Mouse (Mus musculus) adrenal gland, adult 8-10 months (tissue): Measurements from ENCODE around the gene Hoxa11. TPM values are rescaled to one million over a fixed set of nuclear protein-coding genes. Genes with fewer than 3 reads are reported as not detected.

Source experiments
- DNase-seq: peaks from one replicate; pipeline ENCODE4 v3.0.0; 2022
- total RNA-seq, 4 experiments: library from RNA; stranded (reverse); gene quantifications; 2 replicates each; pipeline ENCODE4 v1.2.4; 2022

Hoxa11 gene
- total RNA-seq, 4 experiments from 2014 or later: not detected

GRCm38 (mm10) chr6:52247766-52248637 is 2.4 kb upstream of the Hoxa11 start:
- no peak for DNase-seq

- DNase-seq: no peak
Measured at GRCm38 (mm10) chr6:52246916-52247315, 1.3 kb upstream of the Hoxa11 start.

- DNase-seq: no peak
Measured at GRCm38 (mm10) chr6:52246403-52246803, 793 bp upstream of the Hoxa11 start.

GRCm38 (mm10) chr6:52245040-52245756 is 412 bp downstream of the Hoxa11 start:
- DNase-seq: no peak

- DNase-seq: no peak
Measured at GRCm38 (mm10) chr6:52244471-52245039, 1.1 kb downstream of the Hoxa11 start.

- no peak for DNase-seq
Measured at GRCm38 (mm10) chr6:52243681-52244121, 1.9 kb downstream of the Hoxa11 start.

GRCm38 (mm10) chr6:52242801-52243332 is 2.7 kb downstream of the Hoxa11 start:
- no peak for DNase-seq

- no peak for DNase-seq
Measured at GRCm38 (mm10) chr6:52241001-52241621, 4.5 kb downstream of the Hoxa11 start.

- no peak for DNase-seq
Measured at GRCm38 (mm10) chr6:52240389-52241000, 5.1 kb downstream of the Hoxa11 start, which contains the start of gene Hoxa10. TSS of gene Hoxa10 (minus strand) at chr6:52240854.

GRCm38 (mm10) chr6:52239625-52240388 is 5.8 kb downstream of the Hoxa11 start:
- no peak for DNase-seq

- no peak for DNase-seq
Measured at GRCm38 (mm10) chr6:52238976-52239375, 6.6 kb downstream of the Hoxa11 start.

- no peak for DNase-seq
Measured at GRCm38 (mm10) chr6:52238155-52238545, 7.5 kb downstream of the Hoxa11 start.

GRCm38 (mm10) chr6:52237346-52238154 is 8.1 kb downstream of the Hoxa11 start:
- DNase-seq: no peak

- DNase-seq: no peak
Measured at GRCm38 (mm10) chr6:52236806-52237205, 8.8 kb downstream of the Hoxa11 start.

- DNase-seq: no peak
Measured at GRCm38 (mm10) chr6:52235866-52236265, 9.7 kb downstream of the Hoxa11 start.

GRCm38 (mm10) chr6:52235267-52235666 is 10.3 kb downstream of the Hoxa11 start:
- DNase-seq: no peak

GRCm38 (mm10) chr6:52234428-52235140 is 11.0 kb downstream of the Hoxa11 start:
- no peak for DNase-seq

GRCm38 (mm10) chr6:52233546-52234427 is 11.8 kb downstream of the Hoxa11 start:
- no peak for DNase-seq
